Mouse (Mus musculus): ENCODE data around the gene Mrpl39. TPM values are rescaled to one million over a fixed set of nuclear protein-coding genes. Genes with fewer than 3 reads are reported as not detected.

The Mrpl39 gene
- polyA plus RNA-seq (2017; shearing (Covaris generic)): 15.5 TPM

DNA sequence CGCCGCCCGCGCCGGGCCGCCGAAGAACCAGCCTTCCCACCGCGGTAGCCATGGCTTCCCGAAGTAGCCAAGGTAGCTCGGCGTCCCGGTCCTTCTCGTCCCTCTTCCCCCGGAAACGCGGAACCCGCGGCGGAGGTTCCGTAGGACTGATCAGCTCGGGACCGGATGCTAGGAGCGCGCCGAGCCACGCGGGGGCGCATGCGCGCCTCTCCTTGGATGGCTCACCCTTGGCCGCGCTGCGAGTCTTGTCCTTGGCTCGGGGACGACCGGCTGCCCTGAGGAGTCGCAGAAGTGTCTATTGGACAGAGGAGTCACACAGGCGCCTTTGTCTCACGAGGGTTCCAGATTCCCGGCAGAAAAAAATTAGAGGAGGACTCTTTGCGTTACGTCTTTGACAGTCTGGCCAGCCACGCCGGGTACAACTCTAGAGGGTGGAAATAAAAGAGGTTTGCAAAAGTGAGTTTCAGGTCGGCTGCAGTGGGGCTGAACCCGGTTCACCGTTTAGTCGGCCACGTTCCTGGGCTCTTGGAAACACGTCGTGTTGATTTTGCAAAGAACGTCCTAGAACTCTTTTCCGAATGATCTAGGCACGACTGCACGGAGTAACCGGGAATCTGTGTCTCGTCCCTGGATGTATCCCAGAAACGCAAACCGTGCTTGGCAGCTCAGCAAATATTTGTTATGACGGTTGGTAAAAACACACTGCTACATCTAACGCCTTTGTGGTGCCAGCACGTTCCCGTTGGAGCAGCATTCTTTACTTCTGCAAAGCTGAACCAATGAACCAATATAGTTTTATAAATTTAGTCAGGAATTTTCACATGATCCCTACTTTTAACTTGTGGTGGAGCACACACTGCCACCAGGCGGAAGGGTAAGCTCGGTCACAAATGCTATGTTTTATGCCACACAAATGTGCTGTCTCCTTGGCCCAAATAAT, at the start of gene Mrpl39:
Gene Mrpl39, minus strand, starts transcription at position 577 of the 940 bp plus-strand sequence.

GRCm38 (mm10) chr16:84774003-84774703, 38.6 kb upstream of the Mrpl39 start, which contains the start of gene Jam2:
Gene Jam2, plus strand, starts transcription at chr16:84774123.

Other genes starting within 250 kb of the Mrpl39 start
- gene A730009L09Rik, start 220.6 kb downstream of the Mrpl39 start, polyA plus RNA-seq (2017; shearing (Covaris generic)): not detected
- 0.11 TPM for gene Jam2, start 38.4 kb upstream of the Mrpl39 start, polyA plus RNA-seq (2017; shearing (Covaris generic))
- gene Gabpa, start 99.2 kb upstream of the Mrpl39 start, polyA plus RNA-seq (2017; shearing (Covaris generic)): 39.5 TPM
- gene Atp5j, start 99.9 kb upstream of the Mrpl39 start, polyA plus RNA-seq (2017; shearing (Covaris generic)): 320 TPM

All from effector memory CD4-positive, alpha-beta T cell, adult 5 months (primary cell).